Mouse (Mus musculus): ENCODE data around the gene Serpinb1a. TPM values are rescaled to one million over a fixed set of nuclear protein-coding genes. Genes with fewer than 3 reads are reported as not detected.

The Serpinb1a gene
- polyA plus RNA-seq, 1 experiment from 2014 or later = 0.22 TPM

GRCm38 (mm10) chr13:32806820-32807219, 44.2 kb downstream of the Serpinb1a start:
- 79% methylated on average over 7 of the region's 7 CpGs for WGBS
- Histone ChIP-seq H3K36me3 (ENCODE audit: poor library complexity, severe bottlenecking) (peaks cover 47% of the 10 kb centered on the region), H3K4me3 (no peak overlapping the region)

GRCm38 (mm10) chr13:32803701-32804345, 47.2 kb downstream of the Serpinb1a start:
- H3K27ac ChIP-seq = no peak overlapping the region
- ATAC-seq = no peak
- peaks cover 25% of the 10 kb centered on the region for H3K36me3 ChIP-seq (ENCODE audit: poor library complexity, severe bottlenecking)

More at GRCm38 (mm10) chr13:32806820-32807219, 44.2 kb downstream of the Serpinb1a start:
- Histone ChIP-seq H3K27ac (no peak overlapping the region), H3K4me1 (peaks cover 28% of the 10 kb centered on the region), H3K4me2 (no peak overlapping the region), H3K27me3 (no peaks in the 10 kb centered on the region), H3K9ac (no peak overlapping the region), H3K9me3 (replicated peaks) (no peaks in the 10 kb centered on the region)
- no peak for ATAC-seq

GRCm38 (mm10) chr13:32802259-32803081, 48.5 kb downstream of the Serpinb1a start, which contains the start of gene D930007J09Rik:
TSS of gene D930007J09Rik (minus strand) at chr13:32802849.
- Histone ChIP-seq H3K4me3 (peak within 1 kb of the TSS; percentile 71), H3K27ac (peak within 1 kb of the TSS; percentile 72), H3K36me3 (ENCODE audit: poor library complexity, severe bottlenecking) (peaks cover 13% of the 10 kb centered on the region), H3K27me3 (no peaks in the 10 kb centered on the region), H3K4me2 (peak within 1 kb of the TSS; percentile 87), H3K9ac (peak within 1 kb of the TSS; percentile 88), H3K9me3 (replicated peaks) (no peaks in the 10 kb centered on the region), H3K4me1 (peaks cover 34% of the 10 kb centered on the region)
- under 1% methylated on average over 91 of the region's 95 CpGs for WGBS
- ATAC-seq = peak; percentile 6

More at GRCm38 (mm10) chr13:32803701-32804345, 47.2 kb downstream of the Serpinb1a start:
- Histone ChIP-seq H3K4me1 (peaks cover 34% of the 10 kb centered on the region), H3K4me2 (peak overlapping the region; percentile 87), H3K9me3 (replicated peaks) (no peaks in the 10 kb centered on the region), H3K9ac (peak overlapping the region; percentile 88), H3K27me3 (no peaks in the 10 kb centered on the region), H3K4me3 (peak overlapping the region; percentile 71)
- 69% methylated on average over 4 of the region's 4 CpGs for WGBS

GRCm38 (mm10) chr13:32801693-32802221, 49.2 kb downstream of the Serpinb1a start, which contains the start of gene Wrnip1:
TSS of gene Wrnip1 (plus strand) at chr13:32802038.
- Histone ChIP-seq H3K9ac (peak within 1 kb of the TSS; percentile 88), H3K27me3 (no peaks in the 10 kb centered on the region), H3K9me3 (replicated peaks) (no peaks in the 10 kb centered on the region), H3K4me1 (peaks cover 31% of the 10 kb centered on the region), H3K27ac (peak within 1 kb of the TSS; percentile 72), H3K36me3 (ENCODE audit: poor library complexity, severe bottlenecking) (peaks cover 7% of the 10 kb centered on the region), H3K4me3 (peak within 1 kb of the TSS; percentile 71), H3K4me2 (peak within 1 kb of the TSS; percentile 87)
- peak; percentile 98 for ATAC-seq
- WGBS = under 1% methylated on average over 50 of the region's 51 CpGs

- Histone ChIP-seq H3K36me3 (ENCODE audit: poor library complexity, severe bottlenecking) (no peaks in the 10 kb centered on the region), H3K4me1 (peaks cover 30% of the 10 kb centered on the region), H3K9me3 (replicated peaks) (no peaks in the 10 kb centered on the region), H3K27me3 (no peaks in the 10 kb centered on the region), H3K27ac (no peak overlapping the region), H3K4me2 (peak overlapping the region; percentile 87), H3K4me3 (peak overlapping the region; percentile 71; the same call in 1 of the 2 replicates), H3K9ac (peak overlapping the region; percentile 88; the same call in 1 of the 2 replicates)
- no peak for ATAC-seq
These were observed 50.1 kb downstream of the Serpinb1a start for GRCm38 (mm10) chr13:32800859-32801258.

GRCm38 (mm10) chr13:32799131-32799530, 51.9 kb downstream of the Serpinb1a start:
- Histone ChIP-seq H3K4me3 (no peak overlapping the region), H3K4me1 (peaks cover 20% of the 10 kb centered on the region), H3K9me3 (replicated peaks) (no peaks in the 10 kb centered on the region), H3K36me3 (ENCODE audit: poor library complexity, severe bottlenecking) (no peaks in the 10 kb centered on the region), H3K9ac (no peak overlapping the region), H3K27me3 (no peaks in the 10 kb centered on the region), H3K27ac (no peak overlapping the region), H3K4me2 (no peak overlapping the region)
- WGBS = 80% methylated on average over 2 of the region's 2 CpGs
- ATAC-seq = no peak

GRCm38 (mm10) chr13:32797085-32797484, 53.9 kb downstream of the Serpinb1a start:
- H3K4me1 ChIP-seq = peaks cover 6% of the 10 kb centered on the region
- no peaks in the 10 kb centered on the region for H3K36me3 ChIP-seq (ENCODE audit: poor library complexity, severe bottlenecking)
- ATAC-seq = no peak
- H3K9me3 ChIP-seq (replicated peaks) = no peaks in the 10 kb centered on the region
- no peak overlapping the region for H3K4me2 ChIP-seq
- H3K27ac ChIP-seq = no peak overlapping the region
- H3K27me3 ChIP-seq = no peaks in the 10 kb centered on the region
- no peak overlapping the region for H3K4me3 ChIP-seq
- WGBS = 86% methylated on average over 1 of the region's 1 CpGs
- no peak overlapping the region for H3K9ac ChIP-seq

GRCm38 (mm10) chr13:32795166-32795565, 55.8 kb downstream of the Serpinb1a start:
- Histone ChIP-seq H3K27me3 (no peaks in the 10 kb centered on the region), H3K4me2 (no peak overlapping the region), H3K9ac (no peak overlapping the region), H3K36me3 (ENCODE audit: poor library complexity, severe bottlenecking) (no peaks in the 10 kb centered on the region), H3K4me3 (no peak overlapping the region), H3K4me1 (no peaks in the 10 kb centered on the region), H3K9me3 (replicated peaks) (no peaks in the 10 kb centered on the region), H3K27ac (no peak overlapping the region)
- 82% methylated on average over 5 of the region's 5 CpGs for WGBS
- ATAC-seq = no peak

GRCm38 (mm10) chr13:32794619-32795018, 56.4 kb downstream of the Serpinb1a start:
- Histone ChIP-seq H3K4me3 (no peak overlapping the region), H3K9me3 (replicated peaks) (no peaks in the 10 kb centered on the region), H3K27ac (no peak overlapping the region), H3K9ac (no peak overlapping the region), H3K27me3 (no peaks in the 10 kb centered on the region), H3K4me2 (no peak overlapping the region), H3K36me3 (ENCODE audit: poor library complexity, severe bottlenecking) (no peaks in the 10 kb centered on the region), H3K4me1 (no peaks in the 10 kb centered on the region)
- WGBS = 60% methylated on average over 2 of the region's 2 CpGs
- no peak for ATAC-seq

Other genes with a start within 250 kb of the Serpinb1a start
- gene Mylk4, start 67.2 kb downstream of the Serpinb1a start, polyA plus RNA-seq (2015; fragmentation: Nextera tagmentation; extraction: Ambion mirVana) = 0.04 TPM in 1 of 2 replicates, not detected in the other
- gene Wrnip1, start 49.1 kb downstream of the Serpinb1a start, polyA plus RNA-seq (2015; fragmentation: Nextera tagmentation; extraction: Ambion mirVana) = 22.1 and 22.5 TPM in 2 replicates
- not detected in 2 replicates for gene D930007J09Rik, start 48.3 kb downstream of the Serpinb1a start, polyA plus RNA-seq (2015; fragmentation: Nextera tagmentation; extraction: Ambion mirVana)
- not detected in 2 replicates for gene Serpinb1c, start 47.0 kb upstream of the Serpinb1a start, polyA plus RNA-seq (2015; fragmentation: Nextera tagmentation; extraction: Ambion mirVana)
- gene Serpinb6b, start 114.0 kb upstream of the Serpinb1a start, polyA plus RNA-seq (2015; fragmentation: Nextera tagmentation; extraction: Ambion mirVana) = 0.49 and 0.70 TPM in 2 replicates
- 0.42 and 0.61 TPM in 2 replicates for gene Serpinb9, start 152.1 kb upstream of the Serpinb1a start, polyA plus RNA-seq (2015; fragmentation: Nextera tagmentation; extraction: Ambion mirVana)
- 0.06 and 0.09 TPM in 2 replicates for gene Serpinb9b, start 176.2 kb upstream of the Serpinb1a start, polyA plus RNA-seq (2015; fragmentation: Nextera tagmentation; extraction: Ambion mirVana)
- gene Serpinb1b, start 227.4 kb upstream of the Serpinb1a start, polyA plus RNA-seq (2015; fragmentation: Nextera tagmentation; extraction: Ambion mirVana) = 2.7 and 4.1 TPM in 2 replicates